21 mouse cellular contexts compared by ENCODE assay signal in genomic region chr13:24824647-24825046, GRCm38 (mm10). TPM values are rescaled to one million over a fixed set of nuclear protein-coding genes. Genes with fewer than 3 reads are reported as not detected.
DNase-seq lines count a peak whose midpoint lies in the region; ATAC-seq and TF ChIP-seq lines count a peak whose summit lies in the region.
"Had no signal": no experiment of that assay in that cellular context is flagged by ENCODE, and none has a peak within 500 bp of the region (broad histone marks: within the 10 kb centered on the region; RNA-seq: fewer than 3 reads in every experiment).

No protein-coding gene starts in this region.

- peaks cover 30% of the 10 kb centered on the region for H3K4me1 ChIP-seq in heart, embryonic 15.5 days (replicated peaks)
- H3K4me1 ChIP-seq in heart, embryonic 10.5 days: peaks cover 16% of the 10 kb centered on the region; the same call in 1 of the 2 replicates
- no peaks in the 10 kb centered on the region for H3K4me1 ChIP-seq in stomach, postnatal 0 days (replicated peaks; ENCODE audit: control insufficient read depth, insufficient read depth)
- H3K4me1 ChIP-seq: embryonic facial prominence, embryonic 10.5 days; forebrain, embryonic 10.5 days; hindbrain, embryonic 12.5 days had no signal

- ATAC-seq in heart, embryonic 15.5 days (replicated peaks; ENCODE audit: insufficient number of reproducible peaks, insufficient read depth, low FRiP score, low read depth): no peak
- no peak for ATAC-seq in stomach, postnatal 0 days (ENCODE audit: low FRiP score, low TSS enrichment)
- ATAC-seq: forebrain, embryonic 14.5 days; hindbrain, embryonic 16.5 days; inflammation-experienced regulatory T-cells, adult 6 months; intestine, postnatal 0 days had no signal

- no peaks in the 10 kb centered on the region for H3K27me3 ChIP-seq in heart, embryonic 15.5 days
- no peaks in the 10 kb centered on the region for H3K27me3 ChIP-seq in heart, embryonic 10.5 days (ENCODE audit: insufficient read depth, poor library complexity, severe bottlenecking)
- H3K27me3 ChIP-seq in stomach, postnatal 0 days (ENCODE audit: control insufficient read depth, insufficient read depth, low read length): no peaks in the 10 kb centered on the region
- H3K27me3 ChIP-seq: hindbrain, embryonic 12.5 days had no signal

- H3K9ac ChIP-seq in heart, embryonic 15.5 days: no peak overlapping the region
- H3K9ac ChIP-seq in stomach, postnatal 0 days (ENCODE audit: low read length): no peak overlapping the region
- H3K9ac ChIP-seq: hindbrain, embryonic 12.5 days had no signal

- no peak overlapping the region for H3K4me2 ChIP-seq in heart, embryonic 15.5 days
- no peak overlapping the region for H3K4me2 ChIP-seq in stomach, postnatal 0 days (replicated peaks; ENCODE audit: low read depth)
- H3K4me2 ChIP-seq: hindbrain, embryonic 12.5 days had no signal

- no peaks in the 10 kb centered on the region for H3K9me3 ChIP-seq in heart, embryonic 15.5 days (replicated peaks)
- no peaks in the 10 kb centered on the region for H3K9me3 ChIP-seq in heart, embryonic 10.5 days
- no peaks in the 10 kb centered on the region for H3K9me3 ChIP-seq in stomach, postnatal 0 days (ENCODE audit: control insufficient read depth, low read length)
- H3K9me3 ChIP-seq: embryonic facial prominence, embryonic 10.5 days; forebrain, embryonic 10.5 days; hindbrain, embryonic 12.5 days had no signal

- peak; percentile 8; the same call in 1 of the 2 replicates for TF ChIP-seq CTCF in gastrocnemius, adult 2 months (IDR thresholded peaks at IDR 0.05)
- 0 out of 2 replicates have a peak, but pooled peaks have one; percentile 5 for TF ChIP-seq CTCF in stomach, postnatal 0 days (IDR thresholded peaks at IDR 0.05; ENCODE audit: low read depth)

- TF ChIP-seq EP300 in stomach, postnatal 0 days (optimal IDR thresholded peaks at IDR 0.05): no peak

- peak; percentile 34 for DNase-seq in gastrocnemius, adult 2 months
- no peak for DNase-seq in gastrocnemius, postnatal 4 days (ENCODE audit: low spot score in 2 of 2)
- DNase-seq in heart, embryonic 10.5 days (ENCODE audit: low spot score): no peak
- DNase-seq in heart, postnatal 10 days: peak; percentile 57 to 59
- DNase-seq in stomach, postnatal 0 days (ENCODE audit: low spot score): no peak
- DNase-seq in lung, postnatal 14 days: no peak
- DNase-seq: adrenal gland, postnatal 10 days; cerebellum, adult 2 months; cerebellum, postnatal 10 days; gastrocnemius, postnatal 25 days; kidney, adult 8-10 months had no signal

- H3K4me3 ChIP-seq in gastrocnemius, adult 2 months: no peak overlapping the region
- H3K4me3 ChIP-seq in heart, embryonic 15.5 days: no peak overlapping the region
- H3K4me3 ChIP-seq in heart, embryonic 10.5 days: no peak overlapping the region
- H3K4me3 ChIP-seq in stomach, postnatal 0 days (ENCODE audit: low read depth, low read length): no peak overlapping the region
- H3K4me3 ChIP-seq: embryonic facial prominence, embryonic 10.5 days; erythroblast, embryonic 14.5 days; forebrain, embryonic 10.5 days; hindbrain, embryonic 12.5 days had no signal

- H3K36me3 ChIP-seq in heart, embryonic 15.5 days: peaks cover 8% of the 10 kb centered on the region
- H3K36me3 ChIP-seq in heart, embryonic 10.5 days: peaks cover 5% of the 10 kb centered on the region; the same call in 1 of the 2 replicates
- H3K36me3 ChIP-seq in stomach, postnatal 0 days (ENCODE audit: control insufficient read depth, insufficient read depth, low read length): no peaks in the 10 kb centered on the region
- H3K36me3 ChIP-seq: embryonic facial prominence, embryonic 10.5 days; hindbrain, embryonic 12.5 days had no signal

- peak overlapping the region; percentile 65 for H3K27ac ChIP-seq in gastrocnemius, adult 2 months
- H3K27ac ChIP-seq in heart, embryonic 15.5 days: peak overlapping the region; percentile 67; the same call in 1 of the 2 replicates
- H3K27ac ChIP-seq in heart, embryonic 10.5 days: no peak overlapping the region
- H3K27ac ChIP-seq in stomach, postnatal 0 days (replicated peaks): no peak overlapping the region
- H3K27ac ChIP-seq: embryonic facial prominence, embryonic 10.5 days; forebrain, embryonic 10.5 days; hindbrain, embryonic 12.5 days had no signal

- intact Hi-C loops in gastrocnemius, adult 2 months (cut with DNase I): no loop called here
- intact Hi-C loops in heart, postnatal 10 days (cut with DNase I): no loop called here

- WGBS in heart, embryonic 15.5 days: 65% methylated on average over 4 of the region's 4 CpGs
- 62% methylated on average over 4 of the region's 4 CpGs for WGBS in heart, embryonic 10.5 days
- WGBS in stomach, postnatal 0 days: 93% methylated on average over 4 of the region's 4 CpGs

RNA-seq across cellular contexts. Expression of gene Acot13, which starts 6.7 kb away (rescaled TPM):
- 100 to 1,000 TPM; 123 to 190 TPM for total RNA-seq in gastrocnemius, adult 2 months (2021)
- 10 to 100 TPM; 50.9 to 57.6 TPM for total RNA-seq in gastrocnemius, postnatal 4 days (2021)
- 223 and 306 TPM in 2 replicates for polyA plus RNA-seq in heart, embryonic 15.5 days (2015; fragmentation: Nextera tagmentation; extraction: Ambion mirVana)
- polyA plus RNA-seq in heart, embryonic 10.5 days (2016; fragmentation: Nextera tagmentation; extraction: Ambion mirVana): 116 and 174 TPM in 2 replicates
- 100 to 1,000 TPM; 282 to 297 TPM for total RNA-seq in heart, postnatal 10 days (2021)
- 111 and 117 TPM in 2 replicates for polyA plus RNA-seq in stomach, postnatal 0 days (2015; fragmentation: Nextera tagmentation; extraction: Ambion mirVana)

RNA-seq across cellular contexts. Expression of gene Tdp2, which starts 6.8 kb away (rescaled TPM):
- total RNA-seq in gastrocnemius, adult 2 months (2021): 1 to 10 TPM; 8.9 to 9.0 TPM
- 10 to 100 TPM; 15.5 to 16.1 TPM for total RNA-seq in gastrocnemius, postnatal 4 days (2021)
- polyA plus RNA-seq in heart, embryonic 15.5 days (2015; fragmentation: Nextera tagmentation; extraction: Ambion mirVana): 29.8 and 34.9 TPM in 2 replicates
- 39.7 and 57.2 TPM in 2 replicates for polyA plus RNA-seq in heart, embryonic 10.5 days (2016; fragmentation: Nextera tagmentation; extraction: Ambion mirVana)
- 10 to 100 TPM; 17.8 to 18.0 TPM for total RNA-seq in heart, postnatal 10 days (2021)
- polyA plus RNA-seq in stomach, postnatal 0 days (2015; fragmentation: Nextera tagmentation; extraction: Ambion mirVana): 21.6 and 22.0 TPM in 2 replicates

RNA-seq across cellular contexts. Expression of gene D130043K22Rik, which starts 20.3 kb away (rescaled TPM):
- total RNA-seq in gastrocnemius, adult 2 months (2021): not detected
- not detected for total RNA-seq in gastrocnemius, postnatal 4 days (2021)
- 0.03 and 0.24 TPM in 2 replicates for polyA plus RNA-seq in heart, embryonic 15.5 days (2015; fragmentation: Nextera tagmentation; extraction: Ambion mirVana)
- 0.14 and 0.15 TPM in 2 replicates for polyA plus RNA-seq in heart, embryonic 10.5 days (2016; fragmentation: Nextera tagmentation; extraction: Ambion mirVana)
- not detected for total RNA-seq in heart, postnatal 10 days (2021)
- 0.19 and 0.58 TPM in 2 replicates for polyA plus RNA-seq in stomach, postnatal 0 days (2015; fragmentation: Nextera tagmentation; extraction: Ambion mirVana)
- total RNA-seq: gastrocnemius, postnatal 25 days; heart, postnatal 36 days had no signal
- polyA plus RNA-seq: erythroblast, embryonic 14.5 days had no signal

RNA-seq across cellular contexts. Expression of gene BC005537, which starts 23.2 kb away (rescaled TPM):
- 10 to 100 TPM; 47.1 to 52.2 TPM for total RNA-seq in gastrocnemius, adult 2 months (2021)
- 100 to 1,000 TPM; 100 to 114 TPM for total RNA-seq in gastrocnemius, postnatal 4 days (2021)
- 11.7 and 11.8 TPM in 2 replicates for polyA plus RNA-seq in heart, embryonic 15.5 days (2015; fragmentation: Nextera tagmentation; extraction: Ambion mirVana)
- 8.0 and 10.4 TPM in 2 replicates for polyA plus RNA-seq in heart, embryonic 10.5 days (2016; fragmentation: Nextera tagmentation; extraction: Ambion mirVana)
- 100 to 1,000 TPM; 178 to 179 TPM for total RNA-seq in heart, postnatal 10 days (2021)
- 11.0 and 11.1 TPM in 2 replicates for polyA plus RNA-seq in stomach, postnatal 0 days (2015; fragmentation: Nextera tagmentation; extraction: Ambion mirVana)

Comparison
In these comparisons a context has a peak if more than half of its experiments do, and no peak if none do; other contexts are left out.
1. DNase-seq: peak in gastrocnemius, adult 2 months (single experiment) and heart, postnatal 10 days (2 of 2); none in gastrocnemius, postnatal 4 days (0 of 2), heart, embryonic 10.5 days (single experiment), stomach, postnatal 0 days (single experiment) and lung, postnatal 14 days (single experiment).
2. H3K27ac ChIP-seq: peak in gastrocnemius, adult 2 months (single experiment) and heart, embryonic 15.5 days (single experiment); none in heart, embryonic 10.5 days (single experiment) and stomach, postnatal 0 days (single experiment).